Mouse (Mus musculus) embryonic stem cell, embryonic (primary cell): ENCODE measurements around the gene Phkg1.

Experiments used
- CTCF ChIA-PET, 4 experiments: fragments of 300-600 bp in 2 of 4; fragments of 350-600 bp in 2 of 4; sonication (Branson Sonifier 250); formaldehyde crosslinking; loops; one replicate each; lab custom pipeline; 2022; ENCODE audit warnings: inconsistent platforms in 2 of 4; lab: Charles Lee
- POLR2A ChIA-PET, 4 experiments: fragments of 300-600 bp in 2 of 4; fragments of 350-600 bp in 2 of 4; sonication (Branson Sonifier 250); formaldehyde crosslinking; loops; one replicate each; lab custom pipeline; 2022; ENCODE audit warnings: antibody characterized with exemption in 4 of 4, inconsistent platforms in 1 of 4; lab: Charles Lee

Gene Phkg1

GRCm38 (mm10) chr5:129898449-129898848 lies at the start of gene Phkg1:
Gene Phkg1, minus strand, starts transcription at chr5:129898549.
- POLR2A ChIA-PET, result interaction anchor here in 2 of 4 experiments (1.2 to 5.5 kb wide), 2 partner anchors 11 to 12 kb away, joined by 4 to 107 read pairs; partner anchors contain the start of gene Chchd2 (in 2 of the 2)

GRCm38 (mm10) chr5:129947528-129948033 lies 49.2 kb upstream of the Phkg1 start:
- ChIA-PET POLR2A (interaction anchor here in 3 of 4 experiments (0.6 to 1.5 kb wide), 11 partner anchors 12 to 1715 kb away, joined by 3 to 7 read pairs (median 4); partner anchors contain the start of gene Chchd2 (in 1 of the 3)), CTCF (interaction anchor here in 1 of 4 experiments (0.6 kb wide), 1 partner anchor 96 kb away, joined by 3 read pairs; no protein-coding TSS in a partner anchor)

More at GRCm38 (mm10) chr5:129898449-129898848, at the start of gene Phkg1:
- CTCF ChIA-PET, result no interaction called here

GRCm38 (mm10) chr5:129943402-129943801 lies 45.1 kb upstream of the Phkg1 start:
- POLR2A ChIA-PET, result interaction anchor here in 3 of 4 experiments (0.6 to 1.8 kb wide), 9 partner anchors 10 to 164 kb away, joined by 3 to 6 read pairs (median 4); partner anchors contain the start of genes Chchd2 (in 1 of the 3), Gusb (in 1 of the 3) and Nupr1l (in 1 of the 3)
- CTCF ChIA-PET, result interaction anchor here in 1 of 4 experiments (1.0 kb wide), 1 partner anchor 22 kb away, joined by 3 read pairs; no protein-coding TSS in a partner anchor

- ChIA-PET POLR2A (interaction anchor here (0.6 to 2.7 kb wide), 28 partner anchors 10 to 912 kb away, joined by 3 to 31 read pairs (median 5); partner anchors contain the start of genes Chchd2 (in 3 of the 4), Gusb (in 1 of the 4), Nupr1l (in 1 of the 4) and Sbds (in 1 of the 4)), CTCF (interaction anchor here in 1 of 4 experiments (0.7 kb wide), 1 partner anchor 66 kb away, joined by 6 read pairs; no protein-coding TSS in a partner anchor)
Observed at GRCm38 (mm10) chr5:129942073-129942939, 44.0 kb upstream of the Phkg1 start.

- ChIA-PET CTCF (interaction anchor here in 3 of 4 experiments (0.5 to 1.9 kb wide), 8 partner anchors 11 to 186 kb away, joined by 3 to 6 read pairs (median 4); no protein-coding TSS in a partner anchor), POLR2A (interaction anchor here (0.5 to 4.3 kb wide), 40 partner anchors 10 to 973 kb away, joined by 3 to 31 read pairs (median 4); partner anchors contain the start of genes Chchd2 (in 3 of the 4), Gusb (in 2 of the 4), Sbds (in 1 of the 4) and Sumf2 (in 1 of the 4))
Observed at GRCm38 (mm10) chr5:129941495-129942045, 43.2 kb upstream of the Phkg1 start, which contains the start of gene Vkorc1l1. Gene Vkorc1l1, plus strand, starts transcription at chr5:129941970.

- POLR2A ChIA-PET, result interaction anchor here (0.5 to 4.3 kb wide), 48 partner anchors 9 to 977 kb away, joined by 3 to 31 read pairs (median 4); partner anchors contain the start of genes Chchd2 (in 3 of the 4), Gusb (in 1 of the 4), Sbds (in 1 of the 4) and Sumf2 (in 1 of the 4)
- CTCF ChIA-PET, result interaction anchor here (0.5 to 1.9 kb wide), 11 partner anchors 10 to 391 kb away, joined by 3 to 6 read pairs (median 3); no protein-coding TSS in a partner anchor
Observed at GRCm38 (mm10) chr5:129940736-129941494, 42.6 kb upstream of the Phkg1 start.

GRCm38 (mm10) chr5:129940281-129940680 lies 41.9 kb upstream of the Phkg1 start:
- CTCF ChIA-PET, result interaction anchor here (0.5 to 1.9 kb wide), 7 partner anchors 10 to 392 kb away, joined by 3 to 6 read pairs (median 3); no protein-coding TSS in a partner anchor
- POLR2A ChIA-PET, result interaction anchor here (0.5 to 4.3 kb wide), 31 partner anchors 9 to 978 kb away, joined by 3 to 31 read pairs (median 4); partner anchors contain the start of genes Chchd2 (in 2 of the 4), Sbds (in 1 of the 4) and Tyw1 (in 1 of the 4)

- ChIA-PET POLR2A (interaction anchor here in 2 of 4 experiments (0.7 to 0.8 kb wide), 2 partner anchors 20 to 49 kb away, joined by 3 read pairs; partner anchors contain the start of gene Chchd2 (in 1 of the 2)), CTCF (interaction anchor here in 1 of 4 experiments (0.6 kb wide), 1 partner anchor 60 kb away, joined by 9 read pairs; no protein-coding TSS in a partner anchor)
Observed at GRCm38 (mm10) chr5:129936941-129937340, 38.6 kb upstream of the Phkg1 start.

- ChIA-PET POLR2A (interaction anchor here in 3 of 4 experiments (0.6 to 1.7 kb wide), 22 partner anchors 9 to 327 kb away, joined by 3 to 8 read pairs (median 3); partner anchors contain the start of genes Chchd2 (in 3 of the 3), Vkorc1l1 (in 2 of the 3) and Sumf2 (in 1 of the 3)), CTCF (interaction anchor here in 3 of 4 experiments (0.6 to 1.0 kb wide), 4 partner anchors 9 to 79 kb away, joined by 3 to 8 read pairs (median 4); no protein-coding TSS in a partner anchor)
Observed at GRCm38 (mm10) chr5:129929924-129930855, 31.8 kb upstream of the Phkg1 start.

- ChIA-PET POLR2A (interaction anchor here in 2 of 4 experiments (1.0 to 2.6 kb wide), 5 partner anchors 8 to 147 kb away, joined by 3 to 17 read pairs (median 3); partner anchors contain the start of gene Chchd2 (in 2 of the 2)), CTCF (interaction anchor here in 1 of 4 experiments (0.6 kb wide), 1 partner anchor 370 kb away, joined by 3 read pairs; no protein-coding TSS in a partner anchor)
Observed at GRCm38 (mm10) chr5:129925933-129926332, 27.6 kb upstream of the Phkg1 start.

GRCm38 (mm10) chr5:129924820-129925452 lies 26.6 kb upstream of the Phkg1 start:
- CTCF ChIA-PET, result interaction anchor here in 1 of 4 experiments (0.7 kb wide), 1 partner anchor 157 kb away, joined by 3 read pairs; no protein-coding TSS in a partner anchor
- POLR2A ChIA-PET, result interaction anchor here in 3 of 4 experiments (0.6 to 1.8 kb wide), 4 partner anchors 13 to 37 kb away, joined by 3 to 11 read pairs (median 5); partner anchors contain the start of genes Chchd2 (in 2 of the 3) and Vkorc1l1 (in 1 of the 3)

- ChIA-PET CTCF (interaction anchor here in 3 of 4 experiments (0.5 to 1.4 kb wide), 14 partner anchors 13 to 863 kb away, joined by 3 to 6 read pairs (median 3); partner anchors contain the start of gene Zbed5 (in 1 of the 3)), POLR2A (interaction anchor here in 3 of 4 experiments (0.5 to 2.6 kb wide), 13 partner anchors 9 to 903 kb away, joined by 3 to 15 read pairs (median 4); partner anchors contain the start of genes Chchd2 (in 3 of the 3), Vkorc1l1 (in 1 of the 3) and Zbed5 (in 1 of the 3))
Observed at GRCm38 (mm10) chr5:129921972-129922371, 23.6 kb upstream of the Phkg1 start.

GRCm38 (mm10) chr5:129919320-129919719 lies 21.0 kb upstream of the Phkg1 start:
- CTCF ChIA-PET, result interaction anchor here in 1 of 4 experiments (0.6 kb wide), 1 partner anchor 103 kb away, joined by 5 read pairs; no protein-coding TSS in a partner anchor
- POLR2A ChIA-PET, result interaction anchor here in 3 of 4 experiments (0.5 to 5.6 kb wide), 13 partner anchors 8 to 1258 kb away, joined by 3 to 46 read pairs (median 5); partner anchors contain the start of genes Chchd2 (in 2 of the 3), Vkorc1l1 (in 2 of the 3) and Psph (in 1 of the 3)

GRCm38 (mm10) chr5:129918752-129919151 lies 20.4 kb upstream of the Phkg1 start:
- POLR2A ChIA-PET, result interaction anchor here in 3 of 4 experiments (0.9 to 5.6 kb wide), 17 partner anchors 8 to 337 kb away, joined by 3 to 46 read pairs (median 10); partner anchors contain the start of genes Chchd2 (in 3 of the 3), Vkorc1l1 (in 3 of the 3), Sbds (in 1 of the 3) and Tyw1 (in 1 of the 3)
- CTCF ChIA-PET, result no interaction called here
